Mouse (Mus musculus): ENCODE data around the gene Ntrk1.

GRCm38 (mm10) chr3:87809322-87809962, 14.5 kb upstream of the Ntrk1 start:
- TF ChIP-seq GATA1 (IDR thresholded peaks at IDR 0.05; ENCODE audit: borderline replicate concordance, low read length), result no peak
- no peak for TF ChIP-seq FLI1 (IDR thresholded peaks at IDR 0.05; ENCODE audit: low read length)
